ENCODE assay signal across 30 mouse cellular contexts in genomic region chr1:40468805-40469204, GRCm38 (mm10). TPM values are rescaled to one million over a fixed set of nuclear protein-coding genes. Genes with fewer than 3 reads are reported as not detected.
DNase-seq lines count a peak whose midpoint lies in the region; ATAC-seq and TF ChIP-seq lines count a peak whose summit lies in the region.
"Had no signal": no experiment of that assay in that cellular context is flagged by ENCODE, and none has a peak within 500 bp of the region (broad histone marks: within the 10 kb centered on the region; RNA-seq: fewer than 3 reads in every experiment).

No protein-coding gene starts in this region.

- H3K9me3 ChIP-seq in lung, embryonic 16.5 days (ENCODE audit: control insufficient read depth, low read length), result no peaks in the 10 kb centered on the region
- H3K9me3 ChIP-seq in forebrain, postnatal 0 days (ENCODE audit: low read length), result no peaks in the 10 kb centered on the region
- H3K9me3 ChIP-seq: embryonic facial prominence, embryonic 12.5 days; embryonic facial prominence, embryonic 15.5 days; G1E; hindbrain, embryonic 10.5 days; hindbrain, embryonic 13.5 days had no signal

- peak; percentile 71; the same call in 1 of the 2 replicates for ATAC-seq in lung, embryonic 16.5 days (ENCODE audit: low read depth)
- ATAC-seq in forebrain, postnatal 0 days, result no peak
- ATAC-seq: forebrain, embryonic 14.5 days; hindbrain, embryonic 16.5 days; Patski had no signal

- H3K9ac ChIP-seq in lung, embryonic 16.5 days (ENCODE audit: low read length), result no peak overlapping the region
- no peak overlapping the region for H3K9ac ChIP-seq in forebrain, postnatal 0 days
- H3K9ac ChIP-seq: embryonic facial prominence, embryonic 12.5 days; embryonic facial prominence, embryonic 15.5 days; hindbrain, embryonic 13.5 days had no signal

- 44% methylated on average over 2 of the region's 2 CpGs for WGBS in lung, embryonic 16.5 days
- WGBS in forebrain, postnatal 0 days, result 78% methylated on average over 2 of the region's 2 CpGs

- TF ChIP-seq CTCF in forebrain, postnatal 0 days (IDR thresholded peaks at IDR 0.05; ENCODE audit: low read depth), result no peak

- intact Hi-C loops in heart, postnatal 10 days (cut with DNase I), result no loop called here

- DNase-seq in 3T3-L1 (ENCODE audit: low read depth, low spot score), result peak; percentile 48
- DNase-seq in lung, postnatal 14 days, result peak; percentile 33
- peak; percentile 28 to 34 for DNase-seq in lung, postnatal 4 days
- DNase-seq in forebrain, postnatal 0 days, result no peak
- no peak for DNase-seq in heart, postnatal 10 days
- DNase-seq in frontal cortex, postnatal 25 days (ENCODE audit: low spot score in 2 of 2), result no peak
- DNase-seq in layer of hippocampus, adult 8-10 months (ENCODE audit: low spot score in 2 of 2), result no peak
- DNase-seq: adrenal gland, postnatal 10 days; B cell, adult 2 months; cerebellum, adult 11 months; cerebellum, adult 2 months; cerebellum, adult 9-11 months; cerebellum, postnatal 25 days; gastrocnemius, adult 2 months; gastrocnemius, postnatal 14 days; heart, adult 11 months; heart, postnatal 36 days had no signal

- no peak overlapping the region for H3K4me3 ChIP-seq in lung, embryonic 16.5 days (ENCODE audit: low read length)
- no peak overlapping the region for H3K4me3 ChIP-seq in forebrain, postnatal 0 days (ENCODE audit: low read depth, low read length)
- H3K4me3 ChIP-seq: embryonic facial prominence, embryonic 12.5 days; embryonic facial prominence, embryonic 15.5 days; gastrocnemius, adult 2 months; hindbrain, embryonic 10.5 days; hindbrain, embryonic 13.5 days had no signal

- H3K27me3 ChIP-seq in lung, embryonic 16.5 days (ENCODE audit: control insufficient read depth, insufficient read depth, low read depth, low read length), result no peaks in the 10 kb centered on the region
- H3K27me3 ChIP-seq in forebrain, postnatal 0 days (ENCODE audit: insufficient read depth, low read length), result no peaks in the 10 kb centered on the region
- H3K27me3 ChIP-seq: CH12.LX; embryonic facial prominence, embryonic 15.5 days; hindbrain, embryonic 13.5 days had no signal

- H3K4me2 ChIP-seq in lung, embryonic 16.5 days (ENCODE audit: low read depth, low read length), result no peak overlapping the region
- no peak overlapping the region for H3K4me2 ChIP-seq in forebrain, postnatal 0 days (ENCODE audit: low read depth)
- H3K4me2 ChIP-seq: embryonic facial prominence, embryonic 12.5 days; embryonic facial prominence, embryonic 15.5 days; heart, embryonic 11.5 days; hindbrain, embryonic 13.5 days had no signal

- H3K36me3 ChIP-seq in lung, embryonic 16.5 days (ENCODE audit: control insufficient read depth, insufficient read depth, low read length), result no peaks in the 10 kb centered on the region
- no peaks in the 10 kb centered on the region for H3K36me3 ChIP-seq in forebrain, postnatal 0 days (ENCODE audit: insufficient read depth)
- H3K36me3 ChIP-seq: embryonic facial prominence, embryonic 12.5 days; embryonic facial prominence, embryonic 15.5 days; hindbrain, embryonic 10.5 days; hindbrain, embryonic 13.5 days had no signal

- no peak overlapping the region for H3K27ac ChIP-seq in lung, embryonic 16.5 days (ENCODE audit: low read length)
- H3K27ac ChIP-seq in forebrain, postnatal 0 days (ENCODE audit: low read depth, low read length), result no peak overlapping the region
- H3K27ac ChIP-seq: embryonic facial prominence, embryonic 12.5 days; embryonic facial prominence, embryonic 15.5 days; gastrocnemius, adult 2 months; hindbrain, embryonic 10.5 days; hindbrain, embryonic 13.5 days had no signal

- no peaks in the 10 kb centered on the region for H3K4me1 ChIP-seq in lung, embryonic 16.5 days (replicated peaks; ENCODE audit: control insufficient read depth, insufficient read depth, low read length)
- no peaks in the 10 kb centered on the region for H3K4me1 ChIP-seq in forebrain, postnatal 0 days (ENCODE audit: insufficient read depth)
- H3K4me1 ChIP-seq: embryonic facial prominence, embryonic 12.5 days; embryonic facial prominence, embryonic 15.5 days; hindbrain, embryonic 10.5 days; hindbrain, embryonic 13.5 days had no signal

RNA-seq across cellular contexts. Expression of gene Il18r1, which starts 3.5 kb away (rescaled TPM):
- 7.6 and 9.5 TPM in 2 replicates for polyA plus RNA-seq in lung, embryonic 16.5 days (2015; fragmentation: Nextera tagmentation; extraction: Ambion mirVana)
- total RNA-seq in forebrain, postnatal 0 days (2014; rRNA removed), result 0.08 TPM in 1 of 2 replicates, not detected in the other
- not detected in 2 replicates for polyA plus RNA-seq in forebrain, postnatal 0 days (2015; fragmentation: Nextera tagmentation; extraction: Ambion mirVana)
- 1 to 10 TPM; 1.7 to 1.9 TPM for total RNA-seq in heart, postnatal 10 days (2021)
- total RNA-seq in layer of hippocampus, adult 8-10 months (2022), result not detected
- total RNA-seq: gastrocnemius, postnatal 14 days had no signal
- polyA plus RNA-seq: cerebellum, adult 2 months; embryonic facial prominence, embryonic 12.5 days; forebrain, embryonic 11.5 days; forebrain, embryonic 14.5 days; G1E; heart, embryonic 11.5 days; hindbrain, embryonic 10.5 days; hindbrain, embryonic 13.5 days; hindbrain, embryonic 16.5 days; Patski had no signal

RNA-seq across cellular contexts. Expression of gene Il1rl1, which starts 39.4 kb away (rescaled TPM):
- polyA plus RNA-seq in lung, embryonic 16.5 days (2015; fragmentation: Nextera tagmentation; extraction: Ambion mirVana), result 0.36 and 0.75 TPM in 2 replicates
- 0.19 and 0.46 TPM in 2 replicates for total RNA-seq in forebrain, postnatal 0 days (2014; rRNA removed)
- 0.04 and 0.12 TPM in 2 replicates for polyA plus RNA-seq in forebrain, postnatal 0 days (2015; fragmentation: Nextera tagmentation; extraction: Ambion mirVana)
- 1 to 10 TPM in 1 of 2 experiments, under 1 TPM in 1; 0.60 to 1.4 TPM for total RNA-seq in heart, postnatal 10 days (2021)
- 1 to 10 TPM in 1 of 4 experiments, under 1 TPM in 2, not detected in 1; 0.50 to 1.6 (median 0.94) TPM for total RNA-seq in layer of hippocampus, adult 8-10 months (2022)
- polyA plus RNA-seq: forebrain, embryonic 14.5 days; hindbrain, embryonic 13.5 days had no signal

RNA-seq across cellular contexts. Expression of gene Il18rap, which starts 46.4 kb away (rescaled TPM):
- 0.23 and 0.28 TPM in 2 replicates for polyA plus RNA-seq in lung, embryonic 16.5 days (2015; fragmentation: Nextera tagmentation; extraction: Ambion mirVana)
- total RNA-seq in forebrain, postnatal 0 days (2014; rRNA removed), result 0.23 and 1.1 TPM in 2 replicates
- 0.06 TPM in 1 of 2 replicates, not detected in the other for polyA plus RNA-seq in forebrain, postnatal 0 days (2015; fragmentation: Nextera tagmentation; extraction: Ambion mirVana)
- total RNA-seq in heart, postnatal 10 days (2021), result under 1 TPM; 0.10 to 0.17 TPM
- under 1 TPM in 3 of 4 experiments, not detected in 1; 0.12 to 0.56 (median 0.23) TPM for total RNA-seq in layer of hippocampus, adult 8-10 months (2022)
- total RNA-seq: gastrocnemius, adult 2 months; heart, postnatal 36 days had no signal
- polyA plus RNA-seq: G1E; heart, embryonic 14.5 days had no signal

Comparison
In these comparisons a context has a peak if more than half of its experiments do, and no peak if none do; other contexts are left out.
1. DNase-seq: peak in 3T3-L1 (single experiment), lung, postnatal 14 days (single experiment) and lung, postnatal 4 days (2 of 2); none in forebrain, postnatal 0 days (single experiment), heart, postnatal 10 days (0 of 2), frontal cortex, postnatal 25 days (0 of 2) and layer of hippocampus, adult 8-10 months (0 of 2).